Mouse (Mus musculus) brain, embryonic 18.5 days (tissue): ENCODE results near the gene Tmprss4.

Experiments used
- DNase-seq: peaks from one replicate; pipeline ENCODE4 v3.0.0-alpha.2; 2012; ENCODE audit warnings: low read depth, low spot score

Gene Tmprss4

DNA sequence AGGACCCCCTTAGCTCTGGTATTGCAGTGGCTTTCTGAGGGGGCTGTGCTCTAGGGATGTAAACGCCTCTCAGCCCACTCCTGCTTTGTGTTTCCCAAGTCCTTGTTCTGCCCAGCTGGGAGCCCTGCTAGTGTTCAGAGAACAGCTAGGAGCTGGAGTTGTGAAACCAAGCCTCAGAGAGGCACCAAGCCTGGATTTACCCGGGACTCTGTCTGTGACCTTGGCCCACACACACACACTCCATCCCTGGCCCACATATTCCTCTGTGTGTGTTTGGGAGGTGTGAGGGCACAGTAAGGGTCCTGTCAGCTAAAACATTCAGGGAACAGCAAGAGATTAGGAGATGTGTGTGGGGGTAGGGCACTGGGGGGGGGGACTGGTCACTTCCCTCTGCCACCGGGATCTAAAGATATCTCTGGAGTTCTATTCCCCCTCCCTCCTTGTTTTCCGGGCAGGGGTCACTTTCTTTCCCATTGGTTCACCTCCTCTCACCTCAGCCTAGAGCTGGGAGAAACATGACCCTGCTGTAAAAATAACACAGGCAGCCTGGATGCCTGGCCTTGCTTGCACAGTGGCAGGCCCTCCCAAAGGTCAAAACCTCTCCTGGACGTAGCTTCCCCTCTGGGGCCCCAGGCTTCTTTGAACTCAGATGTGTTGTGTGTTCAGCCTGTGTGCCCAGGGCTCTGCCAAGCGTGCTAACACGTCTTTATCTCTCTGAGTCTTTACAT lies 67.3 kb downstream of the Tmprss4 start:
- DNase-seq = no peak

DNA sequence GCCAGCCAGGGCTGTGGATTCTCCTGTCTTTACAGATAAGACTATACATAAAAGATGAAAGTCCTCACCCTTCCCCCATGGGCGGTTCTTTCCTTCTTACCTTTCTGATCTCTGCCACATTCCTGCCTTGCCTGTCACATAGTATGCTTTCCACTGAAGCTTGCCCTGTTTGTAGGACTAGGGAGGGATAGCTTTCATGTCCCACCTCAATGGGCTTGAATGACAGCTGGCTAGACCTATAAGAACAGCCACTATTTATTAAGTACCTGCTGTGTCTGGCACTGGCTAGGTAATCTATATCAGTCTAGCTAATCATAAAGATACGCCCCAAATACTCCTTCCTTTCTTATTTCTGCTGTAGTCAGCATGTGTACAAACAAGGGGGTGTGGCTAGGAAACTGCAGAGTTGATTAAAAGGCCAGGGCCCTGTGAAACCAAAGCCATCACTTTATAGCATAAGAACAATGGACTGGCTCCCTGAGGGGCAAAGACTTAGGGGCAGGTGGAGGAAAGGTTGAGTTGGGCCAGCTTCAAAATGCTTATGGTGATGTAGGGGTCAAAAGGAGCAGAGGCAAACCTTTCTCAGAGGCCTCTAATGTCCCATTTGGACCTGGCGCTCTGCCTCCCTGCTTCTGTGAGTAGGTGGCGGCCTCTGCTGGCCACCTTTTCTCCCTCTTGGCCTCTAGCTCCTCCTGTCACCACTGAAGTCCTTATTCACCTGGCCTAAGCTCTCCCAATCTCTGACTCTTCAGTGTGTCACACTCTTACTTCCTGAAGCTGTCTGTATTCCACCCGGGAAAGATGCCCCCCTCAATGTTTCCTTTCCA lies 70.2 kb downstream of the Tmprss4 start:
- no peak for DNase-seq

DNA sequence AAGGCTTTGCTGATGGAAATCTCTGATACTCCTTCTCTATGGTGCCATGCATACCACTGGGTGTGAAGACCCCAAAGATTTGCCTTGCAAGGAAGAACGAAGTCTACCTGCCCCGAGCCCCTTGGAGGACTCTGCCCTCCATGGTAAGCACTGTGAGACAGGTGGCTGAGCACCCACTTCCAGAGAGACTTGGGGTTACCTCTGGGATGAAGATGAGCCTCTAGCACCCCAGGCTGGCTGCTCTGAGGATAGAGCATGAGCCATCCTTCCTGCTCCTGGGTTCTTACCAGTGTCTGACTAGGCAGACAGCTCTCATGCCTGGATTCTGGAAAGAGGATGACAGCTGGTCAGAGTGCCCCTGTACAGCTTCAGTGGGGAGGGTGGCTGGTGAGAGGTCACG lies 73.8 kb downstream of the Tmprss4 start:
- no peak for DNase-seq

DNA sequence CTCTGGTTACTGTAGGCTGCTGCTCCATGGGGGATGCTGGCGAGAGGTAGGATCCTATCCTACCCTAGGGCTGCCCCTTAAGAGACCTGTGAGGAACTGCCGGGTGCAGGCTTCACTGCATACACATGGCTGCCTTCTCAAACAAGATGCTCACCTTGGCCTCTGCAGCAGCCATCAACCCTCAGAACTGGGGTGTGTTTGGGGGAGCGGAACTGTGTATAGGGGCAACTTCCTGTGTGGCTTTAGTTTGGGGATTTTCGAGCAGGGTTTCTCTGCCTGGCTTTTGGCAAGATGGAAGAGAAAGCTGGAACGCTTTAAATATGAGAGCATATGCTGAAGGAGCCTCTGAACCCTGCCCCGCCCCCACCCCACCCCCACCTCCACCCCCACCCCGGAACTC lies 77.0 kb downstream of the Tmprss4 start:
- no peak for DNase-seq

DNA sequence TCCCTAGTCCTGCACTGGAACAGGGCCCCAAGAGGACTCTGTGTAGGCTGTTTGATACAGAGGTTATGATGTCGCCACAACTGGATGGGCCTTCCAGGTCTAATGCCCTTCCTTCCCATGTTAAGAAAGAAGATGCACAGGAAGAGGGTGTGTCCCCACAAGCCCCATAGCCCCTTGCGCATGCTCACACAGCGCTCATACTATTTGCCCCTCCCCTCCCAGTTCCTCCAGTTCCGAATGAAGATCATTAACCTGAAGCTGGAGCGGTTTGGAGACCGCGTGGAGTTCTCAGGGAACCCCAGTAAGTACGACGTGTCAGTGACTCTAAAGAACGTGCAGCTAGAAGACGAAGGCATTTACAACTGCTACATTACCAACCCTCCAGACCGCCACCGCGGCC lies 78.7 kb downstream of the Tmprss4 start:
- no peak for DNase-seq
